Mouse (Mus musculus): ENCODE measurements around the gene Pm20d1.

- TF ChIP-seq CTCF (IDR thresholded peaks at IDR 0.05; ENCODE audit: low read depth, low read length) (no peak), POLR2A (IDR thresholded peaks at IDR 0.05; ENCODE audit: extremely low read depth, insufficient read depth, low read length) (no peak)
Measured at GRCm38 (mm10) chr1:131763683-131764082, 33.5 kb upstream of the Pm20d1 start.
